Mouse (Mus musculus): Measurements from ENCODE around the gene Capn5. TPM values are rescaled to one million over a fixed set of nuclear protein-coding genes. Genes with fewer than 3 reads are reported as not detected.
"Not testable (repeated sequence)": the region's sequence is repeated elsewhere in the genome, so short reads cannot be mapped to it uniquely, and the experiment has no call there.

The Capn5 gene
- total RNA-seq (2021), result 10 to 100 TPM; 35.9 to 37.6 TPM

GRCm38 (mm10) chr7:98177929-98178559 lies at the start of gene Capn5:
Capn5 (minus strand) TSS chr7:98178274.
- intact Hi-C loops (cut with DNase I), result no loop called here
- peak; percentile 49 to 67 for DNase-seq (ENCODE audit: low spot score in 2 of 2)

GRCm38 (mm10) chr7:98223796-98224195 lies 45.7 kb upstream of the Capn5 start:
- intact Hi-C loops (cut with DNase I), result no loop called here
- no peak for DNase-seq (ENCODE audit: low spot score in 2 of 2)

DNA sequence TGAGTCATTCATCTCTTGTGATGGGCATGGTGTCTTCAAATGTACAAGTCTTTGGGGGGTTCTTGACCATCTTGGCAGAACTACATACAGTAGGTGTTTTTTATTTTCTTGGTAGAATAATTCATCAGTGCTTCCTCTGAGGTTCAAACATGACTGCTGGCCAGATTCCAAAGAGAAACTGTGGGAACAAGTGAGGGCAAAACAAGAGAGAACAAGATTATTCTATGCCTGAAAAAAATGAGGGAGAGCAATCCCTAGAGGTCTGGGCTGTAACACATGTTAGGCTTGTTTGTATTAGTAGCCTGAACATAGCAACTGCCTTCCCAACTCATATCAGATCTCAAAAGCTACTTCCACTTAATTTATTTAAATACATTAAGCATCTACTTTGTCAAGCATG lies 38.6 kb upstream of the Capn5 start:
- intact Hi-C loops (cut with DNase I), result no loop called here
- DNase-seq (ENCODE audit: low spot score in 2 of 2), result no peak

DNA sequence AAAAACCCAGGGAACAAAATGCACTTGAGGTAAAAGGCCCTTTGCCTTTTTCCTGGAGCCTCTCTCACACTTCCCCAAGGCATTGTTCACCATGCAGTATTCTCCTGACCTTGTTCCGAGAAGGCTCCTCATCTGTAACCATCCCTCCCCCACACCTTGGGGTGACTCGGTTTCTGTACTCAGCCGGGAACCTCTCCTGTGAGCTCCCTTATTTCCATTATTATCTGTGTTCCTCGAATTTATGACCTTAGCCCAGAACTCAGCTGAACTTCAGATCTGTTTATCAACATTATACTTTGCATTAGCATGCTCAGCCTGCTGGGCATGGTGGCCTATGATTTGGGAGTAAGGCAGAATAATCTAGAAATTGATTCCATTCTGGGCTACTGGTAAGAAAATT lies 24.9 kb upstream of the Capn5 start:
- intact Hi-C loops (cut with DNase I), result no loop called here
- DNase-seq (ENCODE audit: low spot score in 2 of 2), result no peak

GRCm38 (mm10) chr7:98201493-98202028 lies 23.5 kb upstream of the Capn5 start:
- DNase-seq (ENCODE audit: low spot score in 2 of 2), result no peak
- intact Hi-C loops (cut with DNase I), result no loop called here

- intact Hi-C loops (cut with DNase I), result no loop called here
- no peak for DNase-seq (ENCODE audit: low spot score in 2 of 2)
Measured at GRCm38 (mm10) chr7:98200396-98200795, 22.3 kb upstream of the Capn5 start.

DNA sequence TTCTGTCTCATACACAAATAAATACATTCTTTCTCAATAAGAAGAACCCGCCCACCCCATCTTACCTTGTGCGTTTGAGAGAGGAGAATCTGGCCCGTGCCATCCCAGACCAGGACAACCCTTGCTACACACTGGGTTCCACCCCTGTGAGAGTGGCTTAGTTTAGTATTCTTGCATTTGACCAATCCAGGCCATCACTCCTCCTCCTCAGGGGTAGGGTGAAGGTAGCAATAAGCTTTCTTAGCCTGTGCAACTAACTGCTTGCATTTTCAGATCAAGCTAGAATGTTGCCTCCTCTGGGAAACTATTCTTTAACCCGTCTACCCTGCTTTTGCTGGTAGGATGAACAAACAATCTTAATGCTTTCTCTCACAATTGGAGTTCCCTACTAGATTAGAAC lies 21.3 kb upstream of the Capn5 start, which contains the start of gene B3gnt6:
B3gnt6 (minus strand) TSS at position 101 of the 400 bp plus-strand sequence.
- DNase-seq (ENCODE audit: low spot score in 2 of 2), result no peak
- intact Hi-C loops (cut with DNase I), result no loop called here

DNA sequence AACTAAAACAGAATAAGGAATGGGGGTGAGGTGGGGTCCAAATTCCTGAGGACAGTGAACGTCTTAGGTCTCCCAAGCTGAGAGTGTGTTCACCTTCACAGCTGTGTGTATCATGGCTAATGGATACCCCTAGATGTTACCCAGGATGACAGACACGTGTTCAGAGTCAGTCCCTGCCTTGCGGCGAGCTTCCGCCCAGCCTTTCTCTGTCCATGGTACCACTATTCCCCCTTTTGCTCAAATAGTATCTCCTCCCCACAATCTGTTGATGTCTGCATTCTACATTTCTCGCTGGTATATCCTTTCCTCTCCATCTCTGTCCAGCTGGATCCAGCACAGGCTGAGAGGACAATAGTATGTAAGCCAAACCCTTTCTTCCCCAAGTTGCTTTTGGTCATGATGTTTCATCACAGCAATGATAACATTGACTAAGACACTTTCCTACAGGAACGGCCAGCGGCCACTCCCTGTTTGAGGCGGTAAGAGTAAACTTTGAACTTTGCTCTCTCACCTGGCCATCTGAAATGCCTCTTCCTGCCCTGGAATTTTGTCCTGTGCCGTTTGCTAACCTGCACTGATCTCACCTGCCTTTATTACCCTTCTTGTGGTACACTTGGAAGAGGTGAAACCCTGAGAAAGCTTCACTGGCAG lies 17.2 kb upstream of the Capn5 start:
- intact Hi-C loops (cut with DNase I), result no loop called here
- no peak for DNase-seq (ENCODE audit: low spot score in 2 of 2)

GRCm38 (mm10) chr7:98194026-98194792 lies 16.1 kb upstream of the Capn5 start:
- DNase-seq (ENCODE audit: low spot score in 2 of 2), result peak; percentile 32 to 38

GRCm38 (mm10) chr7:98193515-98194025 lies 15.5 kb upstream of the Capn5 start:
- intact Hi-C loops (cut with DNase I), result loop anchor here (5.0 kb wide), 1 partner anchor 36 kb away; no protein-coding TSS in a partner anchor
- DNase-seq (ENCODE audit: low spot score in 2 of 2), result peak; percentile 23 to 32

More at GRCm38 (mm10) chr7:98194026-98194792, 16.1 kb upstream of the Capn5 start:
- intact Hi-C loops (cut with DNase I), result loop anchor here (5.0 kb wide), 1 partner anchor 37 kb away; no protein-coding TSS in a partner anchor

DNA sequence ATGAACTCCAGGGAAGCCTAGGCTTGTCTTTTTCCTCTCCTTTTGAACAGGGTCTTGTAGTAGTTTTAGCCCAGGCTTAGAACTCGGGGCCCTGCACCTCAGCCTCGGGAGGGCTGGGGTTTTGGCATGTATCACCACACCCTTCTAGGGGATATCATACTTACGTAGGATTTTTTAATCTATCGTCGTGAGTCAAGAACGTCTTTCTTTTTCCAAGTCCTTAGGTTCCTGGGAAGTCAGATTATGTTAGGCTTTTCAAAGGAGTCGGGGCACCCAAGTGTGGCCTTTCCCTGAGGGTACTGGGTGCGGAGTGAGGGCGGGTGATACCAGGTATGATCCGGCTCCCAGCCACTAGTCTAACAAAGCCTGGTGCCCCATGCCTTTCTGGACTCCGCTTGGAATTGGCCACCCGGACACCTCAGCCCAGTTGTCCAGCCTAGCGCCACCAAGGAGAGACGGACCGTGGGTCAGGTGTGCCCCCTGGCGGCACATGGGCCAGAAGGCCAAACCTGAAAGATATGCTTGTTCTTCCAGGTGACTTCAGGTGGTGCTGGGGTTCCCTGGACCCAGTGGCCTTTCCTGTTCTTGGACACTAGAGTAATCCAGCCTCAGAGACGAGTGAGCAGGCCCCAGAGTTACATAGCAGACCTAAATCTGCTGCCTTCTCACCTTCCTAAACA lies 13.6 kb upstream of the Capn5 start:
- no peak for DNase-seq (ENCODE audit: low spot score in 2 of 2)
- intact Hi-C loops (cut with DNase I), result loop anchor here (5.0 kb wide), 1 partner anchor 34 kb away; no protein-coding TSS in a partner anchor

- intact Hi-C loops (cut with DNase I), result loop anchor here (5.0 kb wide), 1 partner anchor 33 kb away; no protein-coding TSS in a partner anchor
- no peak for DNase-seq (ENCODE audit: low spot score in 2 of 2)
Measured at GRCm38 (mm10) chr7:98190578-98190977, 12.5 kb upstream of the Capn5 start.

DNA sequence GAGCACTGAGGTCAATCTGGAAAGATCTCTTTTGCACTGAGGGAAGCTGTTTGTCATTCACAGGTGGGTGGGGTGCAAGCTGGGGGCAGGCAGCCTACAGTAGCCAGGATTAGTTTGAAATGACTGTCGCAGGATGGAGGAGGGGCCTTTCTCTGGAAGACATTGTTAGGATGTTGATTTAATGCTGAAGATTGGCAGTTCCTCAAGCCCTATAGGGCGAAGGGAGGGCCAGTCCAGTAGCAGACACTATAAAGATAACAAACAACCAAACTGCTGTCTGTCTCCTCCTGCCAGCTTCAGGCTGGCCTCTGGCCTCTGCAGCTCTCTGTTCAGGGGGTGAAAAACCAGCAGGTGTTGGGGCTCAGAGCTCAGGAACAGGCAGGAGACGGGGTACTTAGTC lies 11.7 kb upstream of the Capn5 start:
- no peak for DNase-seq (ENCODE audit: low spot score in 2 of 2)
- intact Hi-C loops (cut with DNase I), result loop anchor here (5.0 kb wide), 1 partner anchor 32 kb away; no protein-coding TSS in a partner anchor

DNA sequence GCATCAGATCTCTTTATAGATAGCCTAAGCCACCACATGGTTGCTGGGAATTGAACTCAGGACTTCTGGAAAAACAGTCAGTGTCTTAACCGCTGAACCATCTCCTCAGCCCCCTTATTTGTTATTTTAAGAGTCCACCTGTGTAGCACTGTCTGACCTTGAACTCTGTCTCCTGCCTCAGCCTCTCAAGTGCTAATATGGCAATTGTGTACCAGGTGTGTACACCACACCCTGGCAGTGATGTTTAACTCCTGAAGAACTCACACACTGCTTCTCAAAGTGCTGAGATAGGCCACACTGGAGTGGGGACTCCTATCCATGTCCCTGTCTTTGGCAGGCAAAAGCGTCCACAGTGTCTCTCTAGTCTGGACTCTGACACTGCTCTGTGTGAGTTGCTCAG lies 10.6 kb upstream of the Capn5 start:
- intact Hi-C loops (cut with DNase I), result no loop called here
- DNase-seq (ENCODE audit: low spot score in 2 of 2), result no peak

DNA sequence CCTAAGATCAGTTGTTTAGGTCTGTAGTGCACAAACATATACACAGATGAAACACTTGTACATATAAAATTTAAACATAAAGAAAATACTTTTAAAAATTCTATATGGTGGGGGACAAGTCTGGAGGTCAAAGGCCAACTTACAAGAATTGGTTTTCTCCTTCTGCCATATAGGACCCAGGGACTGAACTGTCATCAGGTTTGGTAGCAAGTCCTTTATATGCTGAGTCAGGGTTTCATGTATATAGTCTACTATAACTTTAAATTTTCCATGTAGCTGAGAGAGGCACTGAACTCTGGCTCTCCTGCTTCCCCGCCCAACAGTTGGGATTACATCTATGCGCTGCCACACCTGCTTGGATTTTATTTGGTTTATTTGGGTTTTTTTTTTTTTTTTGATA lies 10.2 kb upstream of the Capn5 start:
- DNase-seq (ENCODE audit: low spot score in 2 of 2), result no peak
- intact Hi-C loops (cut with DNase I), result no loop called here

DNA sequence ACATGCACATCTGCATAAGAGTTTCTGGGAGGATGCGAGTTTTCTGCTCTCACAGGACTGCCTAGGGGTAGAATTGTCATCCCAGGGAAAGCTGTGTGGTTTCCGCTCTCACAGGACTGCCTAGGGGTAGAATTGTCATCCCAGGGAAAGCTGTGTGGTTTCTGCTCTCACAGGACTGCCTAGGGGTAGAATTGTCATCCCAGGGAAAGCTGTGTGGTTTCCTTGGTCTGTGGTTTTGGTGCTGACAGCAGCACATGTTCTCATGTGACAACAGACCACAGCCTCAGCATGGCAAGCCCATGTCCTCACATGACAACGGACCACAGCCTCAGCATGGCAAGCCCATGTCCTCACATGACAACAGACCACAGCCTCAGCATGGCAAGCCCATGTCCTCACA lies 9.3 kb upstream of the Capn5 start:
- DNase-seq (ENCODE audit: low spot score in 2 of 2); intact Hi-C loops (cut with DNase I): not testable (repeated sequence)

- intact Hi-C loops (cut with DNase I), result no loop called here
- no peak for DNase-seq (ENCODE audit: low spot score in 2 of 2)
Measured at GRCm38 (mm10) chr7:98186637-98187036, 8.6 kb upstream of the Capn5 start.

DNA sequence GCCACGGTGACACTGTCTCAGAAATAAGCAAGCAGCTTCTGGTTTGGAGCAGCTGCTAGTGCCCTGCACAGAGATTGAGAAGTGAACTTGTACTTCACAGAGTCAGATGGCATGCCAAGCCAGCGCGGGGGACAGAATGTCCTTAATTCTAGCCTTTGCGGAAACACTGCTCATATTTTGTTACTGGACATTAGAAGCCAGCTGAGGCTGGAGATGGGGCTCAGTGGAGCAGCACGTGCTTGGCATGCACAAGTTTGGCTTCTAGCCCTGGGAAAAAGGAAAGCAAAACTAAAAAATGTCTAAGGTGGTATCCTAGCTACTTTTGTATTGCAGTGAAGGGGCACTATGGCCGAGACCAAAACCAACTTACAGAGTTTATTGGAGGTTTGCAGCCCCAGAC lies 7.3 kb upstream of the Capn5 start:
- intact Hi-C loops (cut with DNase I), result no loop called here

DNA sequence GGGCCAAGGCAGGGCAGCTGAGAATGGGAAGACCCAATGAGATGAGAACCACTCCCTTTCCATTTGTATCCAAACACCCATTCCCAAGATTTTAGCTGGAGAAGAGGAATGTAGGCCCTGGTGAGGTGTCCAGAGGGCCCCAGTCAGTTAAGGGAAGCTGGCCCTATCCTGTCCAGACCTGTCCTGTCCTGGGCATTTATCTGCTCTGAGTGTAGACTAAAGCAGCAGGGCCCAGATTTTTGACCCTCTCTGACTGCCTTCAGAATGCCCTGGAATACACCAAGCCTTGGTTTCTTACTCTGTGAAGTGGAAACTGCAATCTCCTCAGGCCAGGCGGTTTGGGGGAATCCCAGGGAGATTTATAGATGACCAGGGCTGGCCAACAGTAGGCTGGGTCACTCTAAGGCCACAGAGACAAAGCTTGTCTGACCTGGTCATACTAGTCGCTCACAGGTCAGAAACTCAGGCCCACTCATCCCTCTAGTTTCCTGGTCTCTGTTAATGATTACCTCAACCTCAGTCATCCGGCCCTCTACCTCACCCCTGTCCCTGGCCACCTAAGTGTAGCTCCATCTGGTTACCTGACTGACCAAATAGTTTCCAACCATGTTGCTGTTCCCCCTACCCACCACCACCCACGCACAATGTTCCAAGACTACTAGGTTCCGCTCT lies 622 bp upstream of the Capn5 start:
- no peak for DNase-seq (ENCODE audit: low spot score in 2 of 2)
- intact Hi-C loops (cut with DNase I), result no loop called here

More for the DNA sequence above, 7.3 kb upstream of the Capn5 start:
- DNase-seq (ENCODE audit: low spot score in 2 of 2), result no peak

All from left cerebral cortex, postnatal 36 days (tissue).